Mouse (Mus musculus) cortical plate, adult 2 months (tissue): Measurements from ENCODE around the gene Smpd1.

Experiments
- CTCF ChIP-seq: fragments of 200-500 bp; IDR thresholded peaks from 2 replicates; pipeline ENCODE4 v1.5.1; 2011; ENCODE audit warnings: mild to moderate bottlenecking, control low read depth, low read length; ENCODE audit not compliant: insufficient read depth; ENCODE audit errors: extremely low read depth
- POLR2A ChIP-seq: fragments of 200-500 bp; IDR thresholded peaks from 2 replicates; pipeline ENCODE4 v1.6.1; 2011; ENCODE audit warnings: mild to moderate bottlenecking, low read length, control low read depth; ENCODE audit not compliant: insufficient read depth; ENCODE audit errors: extremely low read depth

- TF ChIP-seq CTCF, result no peak
- peak; percentile 59 for TF ChIP-seq POLR2A
Measured at GRCm38 (mm10) chr7:105581094-105581703, 27.0 kb downstream of the Smpd1 start, which contains the start of gene Apbb1.
